Mouse (Mus musculus): Measurements from ENCODE around the gene Myh14.

DNA sequence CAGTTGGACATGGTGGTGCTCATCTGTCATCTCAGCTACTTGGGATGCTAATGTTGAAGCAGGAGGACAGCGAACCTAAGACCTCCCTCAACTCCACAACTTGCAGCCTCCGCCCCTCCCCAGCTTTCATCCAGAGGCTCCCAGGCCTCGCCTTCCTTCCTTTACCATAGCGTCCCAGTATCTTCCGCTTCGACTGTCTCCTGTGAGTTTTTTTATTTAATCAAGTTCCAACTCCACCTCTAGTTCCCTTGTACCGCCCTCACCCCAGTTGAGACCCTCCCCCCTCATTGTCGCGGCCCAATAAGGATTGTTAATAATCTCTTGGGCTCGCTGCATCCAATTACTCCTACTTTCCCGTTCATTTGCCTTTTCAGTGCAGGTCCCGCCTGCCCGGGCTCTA lies 80.7 kb downstream of the Myh14 start:
- TF ChIP-seq EP300 (optimal IDR thresholded peaks at IDR 0.05) (no peak), CTCF (IDR thresholded peaks at IDR 0.05; ENCODE audit: low read depth) (no peak)
